Mouse (Mus musculus) naive thymus-derived CD4-positive, alpha-beta T cell, adult 2 months (primary cell): ENCODE measurements around the gene Fam222a.

Experiments used
- DNase-seq: peaks from one replicate; pipeline ENCODE4 v3.0.0-alpha.2; 2011; ENCODE audit warnings: low read depth

Gene Fam222a

DNA sequence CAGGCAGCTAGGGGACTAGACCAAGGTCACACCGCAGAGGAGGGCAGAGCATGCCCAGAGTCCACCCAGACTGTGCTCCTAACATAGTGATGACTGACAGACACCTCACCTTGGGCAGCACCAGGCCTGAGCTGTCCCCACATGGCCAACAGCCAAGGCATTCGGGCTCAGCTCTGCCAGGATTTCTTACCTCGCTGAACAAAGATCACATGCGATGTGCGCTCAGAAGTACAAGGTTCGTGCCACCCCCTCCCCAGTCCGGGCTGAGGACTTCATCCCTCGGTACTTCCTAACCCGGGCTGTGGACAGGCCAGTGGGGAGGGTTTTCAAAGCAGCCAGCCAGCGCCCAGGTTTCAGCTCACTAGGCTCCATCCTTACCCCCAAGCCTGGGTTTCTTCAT is 89.6 kb downstream of the Fam222a start:
- DNase-seq, result no peak

DNA sequence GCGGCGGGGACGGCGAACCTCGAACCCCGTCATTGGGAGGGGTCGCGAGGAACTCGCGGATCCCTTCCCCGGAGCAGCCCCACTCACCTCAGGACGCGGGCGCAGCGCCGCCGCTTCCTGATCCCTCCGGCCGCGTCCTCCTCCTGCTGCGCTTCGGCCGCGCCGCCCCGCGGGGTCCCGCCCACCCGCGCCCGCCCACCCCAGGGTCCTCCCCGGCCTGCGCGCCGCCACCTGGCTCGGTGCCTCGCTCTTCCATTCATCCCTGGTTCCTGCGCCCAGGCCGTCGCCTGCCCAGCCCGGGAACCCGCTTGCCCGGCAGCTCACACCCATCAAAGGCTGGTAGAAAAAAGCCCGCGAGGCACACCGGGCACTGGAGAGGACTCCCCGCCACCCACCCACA is 90.4 kb downstream of the Fam222a start, which contains the start of gene Trpv4:
Gene Trpv4 (minus strand): TSS at position 167 of the 400 bp plus-strand sequence.
- no peak for DNase-seq

DNA sequence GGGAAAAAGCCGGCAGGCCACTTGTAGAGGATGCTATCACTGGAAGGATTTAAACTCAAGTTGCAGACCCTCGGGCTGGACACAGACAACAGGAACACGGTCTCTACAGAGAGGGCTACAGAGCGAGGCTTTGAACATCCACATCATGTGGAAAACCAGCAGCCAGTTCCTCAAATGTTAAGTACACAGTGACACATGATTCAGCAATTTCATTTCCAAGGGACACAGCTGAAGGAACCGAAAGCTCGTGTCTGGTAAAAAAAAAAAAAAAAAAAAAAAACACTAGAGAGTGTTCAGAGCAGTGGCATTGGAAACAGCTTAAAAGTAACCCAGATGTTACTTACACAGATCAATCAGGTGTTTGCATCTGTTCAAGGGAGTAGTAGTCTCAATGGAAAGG is 93.2 kb downstream of the Fam222a start:
- no peak for DNase-seq
